Mouse (Mus musculus) testis, adult 2 months (tissue): ENCODE results near the gene Ubtd1.

ENCODE experiments used
- CTCF ChIP-seq: fragments of 200-500 bp; IDR thresholded peaks from 2 replicates; pipeline ENCODE4 v1.5.1; 2012; ENCODE audit warnings: low read depth, mild to moderate bottlenecking, inconsistent platforms, low read length, moderate library complexity; ENCODE audit not compliant: control insufficient read depth, insufficient read depth, insufficient replicate concordance
- POLR2A ChIP-seq: fragments of 200-500 bp; IDR thresholded peaks from 2 replicates; pipeline ENCODE4 v1.6.1; 2012; ENCODE audit warnings: low read depth, mild to moderate bottlenecking, inconsistent platforms, low read length, moderate library complexity; ENCODE audit not compliant: control insufficient read depth

- TF ChIP-seq CTCF (no peak), POLR2A (no peak)
Observed at GRCm38 (mm10) chr19:42068441-42069240, 87.1 kb downstream of the Ubtd1 start.
